Mouse (Mus musculus): Measurements from ENCODE around the gene Rnf150.

Rnf150 gene

DNA sequence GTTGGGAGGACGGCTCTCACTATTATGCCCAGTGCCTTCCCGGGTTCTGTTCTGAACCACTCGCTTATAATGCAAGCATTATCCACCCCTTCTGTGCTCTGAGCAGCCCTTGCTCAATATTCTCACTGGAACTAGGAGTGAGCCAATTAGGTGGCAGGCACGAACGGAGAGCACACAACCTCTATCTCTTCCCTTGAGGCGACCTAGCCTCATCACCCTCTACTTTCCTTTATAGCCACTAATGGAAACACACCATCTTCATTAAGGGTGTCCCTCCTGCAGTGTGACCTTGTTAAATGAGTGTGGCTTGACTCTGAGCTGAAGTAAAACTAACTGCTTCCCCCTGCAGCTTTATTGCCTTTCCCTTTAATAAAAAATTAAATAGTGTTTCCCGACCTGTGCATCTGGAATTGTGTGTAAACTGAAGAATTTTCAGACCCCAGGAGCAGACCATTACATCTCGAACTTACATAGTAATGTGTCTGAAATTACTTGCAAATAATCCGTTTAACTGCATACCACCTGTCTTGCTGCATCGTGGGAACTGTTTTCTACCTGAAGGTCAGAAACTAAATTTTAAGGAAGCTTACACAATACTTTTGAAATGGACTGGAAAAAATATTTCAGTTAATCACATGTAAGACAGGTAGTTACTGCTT lies 26.0 kb downstream of the Rnf150 start:
- in situ Hi-C loops (cut with MboI, MseI), result no loop called here

DNA sequence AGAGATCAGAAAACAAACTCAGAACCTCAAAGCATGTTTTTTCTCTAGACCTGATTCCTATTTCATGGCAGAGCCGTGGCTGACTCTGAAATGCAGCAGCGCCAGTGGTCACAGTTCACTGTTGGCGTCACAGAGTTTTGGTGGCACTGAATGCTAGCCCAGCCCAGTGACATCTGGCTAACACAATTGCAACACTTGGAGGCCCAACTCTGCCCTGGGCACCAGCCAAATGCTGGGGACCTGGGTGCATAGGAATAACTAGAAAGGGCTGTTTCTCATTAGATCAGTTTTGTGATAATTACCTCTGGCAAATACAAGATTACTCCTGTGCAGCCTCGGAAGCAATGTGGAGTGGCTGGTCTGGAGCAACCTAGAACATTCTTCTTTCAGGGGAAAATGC lies 31.9 kb downstream of the Rnf150 start:
- in situ Hi-C loops (cut with MboI, MseI), result no loop called here

DNA sequence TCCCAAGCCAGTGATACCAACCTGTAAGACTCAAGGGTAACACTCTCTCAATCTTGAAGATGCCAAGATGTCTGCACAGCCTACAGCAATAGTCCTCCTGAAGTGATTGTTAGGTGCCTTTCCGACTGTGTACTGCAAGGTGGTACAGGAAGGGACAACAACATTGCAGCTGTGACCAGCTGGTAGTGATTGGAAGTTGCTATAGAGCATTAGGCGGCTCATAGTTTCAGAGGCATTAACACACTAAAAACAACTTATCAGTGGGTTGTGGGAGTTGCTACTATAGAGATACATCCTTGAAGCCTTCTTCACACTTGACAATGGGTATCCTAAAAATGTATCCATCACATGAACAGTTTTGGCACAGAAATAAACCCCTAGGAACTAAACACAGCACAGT lies 33.6 kb downstream of the Rnf150 start:
- in situ Hi-C loops (cut with MboI, MseI), result no loop called here

DNA sequence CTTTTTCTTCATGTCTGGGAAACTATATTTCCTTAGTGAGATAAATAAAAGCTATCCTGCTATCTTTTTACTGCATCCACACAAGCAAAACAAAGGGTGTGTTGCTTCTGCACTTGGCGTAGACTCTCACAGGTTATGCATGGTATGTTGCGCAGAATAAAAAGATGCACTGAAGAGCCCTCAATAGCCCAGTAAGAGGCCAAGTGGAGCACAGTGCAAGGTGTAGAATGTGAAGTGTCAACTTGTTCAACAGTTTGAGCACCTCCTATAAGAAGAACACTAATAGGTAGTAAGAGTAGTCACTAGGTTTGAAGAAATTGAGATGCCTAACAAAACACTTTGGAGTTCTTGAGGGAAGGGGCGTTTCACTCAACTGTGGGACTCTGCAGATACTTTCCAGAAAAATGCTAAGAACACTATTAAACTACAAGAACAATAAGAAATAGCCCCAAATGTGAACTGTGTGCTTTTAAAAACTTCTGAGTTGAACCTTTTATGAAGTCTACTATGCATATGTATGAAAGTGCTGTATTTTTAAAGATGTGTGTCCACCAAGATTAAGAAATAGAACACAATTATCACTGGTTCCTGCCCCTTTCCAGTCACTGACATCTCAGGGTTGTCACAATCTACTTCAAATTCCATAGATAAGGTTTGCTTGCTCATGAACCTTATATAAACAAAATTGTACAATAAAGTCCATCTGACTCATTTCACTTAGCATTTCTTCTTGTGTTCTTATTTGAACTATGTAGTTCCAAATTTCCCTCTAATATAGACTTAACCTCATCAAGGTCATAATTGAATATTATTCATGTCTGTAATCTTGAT lies 34.7 kb downstream of the Rnf150 start:
- in situ Hi-C loops (cut with MboI, MseI), result no loop called here

DNA sequence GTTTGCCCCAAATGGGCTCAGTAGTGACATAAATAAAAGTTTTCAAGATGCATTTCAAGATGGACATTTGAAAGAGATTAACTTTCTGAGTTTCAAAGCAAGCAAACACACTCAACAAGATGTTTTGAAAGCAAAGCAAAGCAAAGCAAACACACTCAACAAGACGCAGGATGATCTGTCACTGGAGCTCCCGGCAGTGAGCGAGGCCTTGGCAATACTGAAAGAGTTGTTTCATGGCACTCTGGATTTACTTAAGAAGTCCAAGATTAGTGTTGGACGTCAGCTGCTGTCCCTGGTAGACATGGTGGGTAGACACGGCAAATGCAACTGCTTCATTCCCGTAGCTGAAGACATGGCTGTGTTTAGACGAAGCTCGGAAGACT lies 35.3 kb downstream of the Rnf150 start:
- in situ Hi-C loops (cut with MboI, MseI), result no loop called here

DNA sequence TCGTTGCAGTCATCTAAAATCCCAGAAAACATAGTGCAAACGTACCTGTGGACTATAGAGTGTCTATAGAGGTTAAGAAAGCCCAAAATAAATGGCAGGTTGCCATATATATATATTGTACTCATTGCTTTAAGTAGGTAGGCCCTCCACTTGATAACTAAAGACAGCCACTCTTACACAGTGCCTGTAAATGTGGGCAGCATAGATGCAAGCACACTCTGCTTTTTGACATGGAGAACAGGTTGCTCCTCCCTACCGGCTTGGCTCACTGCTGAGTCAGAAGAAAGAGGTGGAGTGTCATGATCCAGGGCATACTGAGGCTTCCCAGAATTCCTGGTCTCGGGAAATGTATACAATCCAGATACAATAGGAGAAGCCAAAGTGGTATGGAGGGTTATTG lies 37.8 kb downstream of the Rnf150 start:
- in situ Hi-C loops (cut with MboI, MseI), result no loop called here

DNA sequence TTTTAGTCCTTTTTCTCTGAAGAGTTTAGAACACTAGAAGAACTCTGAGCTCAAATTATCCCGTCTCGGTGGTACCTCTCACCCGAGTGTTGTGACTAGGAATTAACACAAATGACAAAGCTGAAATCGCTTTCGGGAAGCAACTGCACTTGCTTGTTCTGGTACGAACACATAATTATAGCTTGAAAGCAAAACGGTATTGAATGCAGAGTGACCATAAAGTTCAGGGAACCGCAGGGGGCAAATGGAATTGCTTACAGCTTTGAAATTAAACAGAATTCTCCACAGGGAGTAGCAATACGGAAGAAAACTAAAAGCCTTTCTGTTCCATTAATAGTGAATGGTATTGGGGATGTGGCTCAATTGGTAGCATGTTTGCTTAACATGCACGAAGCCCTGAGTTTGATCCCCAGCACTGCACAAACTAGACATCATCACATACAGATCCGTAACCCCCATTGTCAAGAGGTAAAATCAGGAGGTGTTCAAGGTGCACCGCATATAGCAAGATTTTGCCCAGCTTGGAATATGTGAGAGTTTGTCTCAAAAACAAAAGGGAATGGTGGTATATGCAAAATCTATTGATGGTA lies 38.5 kb downstream of the Rnf150 start:
- in situ Hi-C loops (cut with MboI, MseI), result no loop called here

DNA sequence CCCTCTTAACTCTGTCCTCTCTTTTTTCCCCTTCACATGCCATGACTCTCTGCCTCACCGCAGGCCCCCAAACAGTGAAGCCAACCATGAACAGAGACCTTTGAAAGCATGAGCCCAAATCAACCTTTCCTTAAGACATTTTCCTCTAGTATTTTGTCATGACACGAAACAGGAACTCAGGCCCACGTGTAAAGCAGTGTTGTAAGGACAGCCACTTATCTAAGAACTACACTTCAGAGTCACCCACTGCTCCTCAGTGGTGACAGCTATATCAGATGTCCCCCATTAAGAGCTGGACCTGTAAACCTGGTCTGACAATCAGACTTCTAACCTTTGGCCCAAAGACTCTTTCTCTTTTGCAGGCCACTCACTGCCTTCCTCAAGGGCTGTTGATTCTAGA lies 40.3 kb downstream of the Rnf150 start:
- in situ Hi-C loops (cut with MboI, MseI), result no loop called here

DNA sequence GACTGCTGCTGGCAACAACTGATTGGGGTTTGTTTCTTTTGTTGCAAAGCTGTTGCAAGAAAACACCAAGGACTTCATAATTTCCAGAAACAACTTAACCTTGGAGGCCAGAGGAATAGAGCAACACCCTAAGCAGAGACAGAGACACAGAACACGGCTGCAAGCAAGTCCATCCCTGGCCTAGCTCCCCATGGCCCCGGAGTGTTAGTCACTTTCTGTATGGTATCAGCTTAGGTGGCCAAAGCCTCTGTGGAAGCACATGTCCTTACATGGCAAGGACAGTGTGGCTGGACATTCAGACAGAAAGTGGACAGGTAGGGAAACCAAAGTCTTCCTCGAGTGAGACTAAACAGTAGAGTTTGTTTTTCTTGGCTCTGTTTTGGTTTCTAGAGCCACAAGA lies 44.1 kb downstream of the Rnf150 start:
- in situ Hi-C loops (cut with MboI, MseI), result no loop called here

DNA sequence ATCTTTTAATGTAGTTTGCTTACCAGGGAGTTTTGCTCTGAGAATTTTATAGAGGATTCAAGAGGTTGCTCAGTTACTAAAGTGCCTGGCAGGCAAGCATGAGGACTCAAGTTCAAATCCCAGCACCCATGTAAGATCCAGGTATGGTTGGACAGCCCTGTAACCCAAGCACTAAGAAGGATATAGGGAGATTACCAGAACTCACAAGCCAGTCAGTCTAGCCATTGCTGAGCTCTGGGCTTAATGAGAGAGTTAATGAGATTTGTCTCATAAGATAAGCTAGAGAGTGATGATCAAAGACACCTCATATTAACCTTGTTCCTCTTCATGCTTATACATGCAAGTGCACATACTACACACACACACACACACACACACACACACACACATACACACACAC lies 48.3 kb downstream of the Rnf150 start:
- in situ Hi-C loops (cut with MboI, MseI), result no loop called here

DNA sequence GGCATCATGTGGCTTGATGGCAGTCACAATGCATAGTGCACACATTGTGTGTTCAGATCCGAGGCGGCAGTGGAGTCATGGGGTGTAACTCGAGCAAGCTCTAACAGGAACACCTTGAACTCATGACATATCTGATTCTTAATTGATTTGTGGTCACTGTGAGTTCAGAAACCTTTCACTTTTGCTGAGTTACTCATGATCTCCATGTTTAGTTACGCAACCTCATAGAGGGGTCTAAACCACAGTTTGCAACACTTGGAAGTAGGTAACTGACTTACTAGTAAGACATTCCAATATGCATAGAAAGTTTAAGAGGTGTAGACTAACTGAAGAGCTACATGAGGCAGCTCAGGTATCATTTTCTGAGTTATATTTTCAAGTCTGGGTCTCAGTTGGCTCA lies 49.1 kb downstream of the Rnf150 start:
- in situ Hi-C loops (cut with MboI, MseI), result no loop called here

DNA sequence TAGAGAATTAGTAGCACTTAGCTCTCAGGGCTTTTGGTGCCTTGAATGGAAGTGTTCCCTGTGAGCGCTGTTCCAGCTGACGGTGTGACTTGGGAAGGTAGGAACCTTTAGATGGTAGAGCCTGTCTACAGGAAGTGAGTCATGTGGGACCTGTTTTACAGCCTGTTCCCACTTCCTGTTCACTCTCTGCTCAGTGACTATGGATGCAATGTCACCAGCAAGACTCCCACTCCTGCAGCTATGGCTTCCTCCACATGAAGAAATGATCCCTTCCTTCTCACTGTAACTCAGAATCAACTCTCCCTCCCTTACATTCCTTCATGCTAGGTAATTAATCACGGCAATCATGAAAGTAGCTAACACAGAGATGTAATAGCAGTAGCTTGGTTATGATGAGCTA lies 51.4 kb downstream of the Rnf150 start:
- in situ Hi-C loops (cut with MboI, MseI), result no loop called here

DNA sequence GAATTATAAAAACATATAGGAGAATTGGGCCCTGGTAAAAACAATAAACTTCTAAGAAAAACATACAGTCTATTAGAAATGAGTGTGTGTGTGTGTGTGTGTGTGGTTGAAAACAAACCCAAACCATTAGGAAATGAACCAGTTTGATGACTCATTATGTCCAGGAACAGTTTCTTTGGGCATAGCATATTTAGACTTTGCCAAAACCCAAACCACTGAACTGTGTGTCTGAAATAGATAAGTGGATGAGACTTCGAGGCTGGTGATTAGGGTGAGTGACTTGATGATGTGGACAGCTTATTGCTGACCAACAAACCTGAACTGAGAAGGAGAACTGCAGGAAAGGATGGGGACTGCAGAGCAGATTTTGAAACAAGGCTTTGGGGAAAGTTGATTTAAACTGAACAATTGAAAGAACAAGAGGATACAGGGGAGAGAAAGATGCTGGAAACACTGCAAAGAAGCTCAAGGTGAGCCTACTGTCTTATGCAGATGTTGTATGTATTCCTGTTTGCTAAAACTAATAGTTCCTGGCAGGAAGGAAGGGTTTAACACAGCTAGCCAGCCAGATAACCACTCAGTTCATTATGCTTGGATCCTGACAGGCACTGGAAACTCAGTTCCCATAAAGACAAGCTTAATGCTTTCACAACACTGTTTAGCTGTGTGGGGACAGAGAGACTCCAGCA lies 53.8 kb downstream of the Rnf150 start:
- in situ Hi-C loops (cut with MboI, MseI), result no loop called here

DNA sequence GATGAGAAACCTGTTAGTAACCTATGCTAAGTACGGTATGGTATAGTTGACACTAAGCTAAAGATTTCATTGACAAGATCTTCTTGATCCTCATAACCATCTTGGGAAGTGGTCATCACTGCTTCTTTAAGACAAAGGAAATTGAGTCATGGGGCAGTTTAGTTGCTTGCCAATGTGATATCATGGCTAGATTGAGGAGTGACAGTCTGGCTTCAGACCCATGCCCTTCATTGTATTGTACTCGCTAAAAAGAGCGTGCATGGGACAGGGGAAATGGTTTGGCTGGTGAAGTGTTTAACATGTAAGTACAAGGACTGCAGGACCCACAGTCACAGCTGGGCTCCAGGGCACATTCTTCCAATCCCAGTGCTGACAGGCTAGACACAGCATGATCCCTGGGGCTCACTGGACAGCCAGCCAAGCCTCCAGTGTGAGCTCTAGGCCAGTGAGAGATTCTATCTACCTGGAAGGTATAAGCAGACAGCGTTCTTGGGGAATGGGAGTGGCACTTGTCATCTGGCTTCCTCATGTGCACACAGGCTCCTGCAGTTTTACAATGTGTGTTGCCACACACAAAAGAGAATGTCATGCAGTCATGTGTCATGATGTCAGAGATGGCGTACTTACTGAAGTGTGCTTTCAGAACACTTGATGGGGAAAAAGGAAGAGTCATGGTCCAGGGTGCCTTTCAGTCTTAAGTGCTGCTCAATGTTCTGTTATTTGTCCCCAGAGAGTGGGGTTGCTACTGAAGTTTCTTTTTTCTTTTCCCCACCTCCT lies 54.6 kb downstream of the Rnf150 start:
- in situ Hi-C loops (cut with MboI, MseI), result no loop called here

DNA sequence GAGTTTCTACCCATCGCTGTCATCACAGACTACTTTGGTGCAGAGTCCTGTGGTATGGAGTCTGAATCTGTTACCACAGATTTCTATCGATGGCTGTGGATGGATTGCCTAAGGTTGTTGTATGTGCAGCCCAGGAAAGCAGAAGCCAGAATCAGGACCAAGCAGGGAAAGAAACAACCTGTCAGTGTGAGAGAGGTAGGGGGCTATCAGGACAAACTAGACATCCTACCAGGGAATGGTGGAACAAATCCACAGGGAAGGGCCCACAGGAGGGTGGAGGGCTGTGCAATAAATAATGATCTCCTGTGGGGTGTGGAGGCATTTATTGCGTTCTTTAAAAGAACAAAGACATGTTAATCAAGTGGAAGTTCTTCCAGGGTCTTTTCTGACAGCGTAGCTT lies 56.5 kb downstream of the Rnf150 start:
- in situ Hi-C loops (cut with MboI, MseI), result loop anchor here (5.0 kb wide), 1 partner anchor 1468 kb away; the partner anchor contains the start of gene Cacna1a

DNA sequence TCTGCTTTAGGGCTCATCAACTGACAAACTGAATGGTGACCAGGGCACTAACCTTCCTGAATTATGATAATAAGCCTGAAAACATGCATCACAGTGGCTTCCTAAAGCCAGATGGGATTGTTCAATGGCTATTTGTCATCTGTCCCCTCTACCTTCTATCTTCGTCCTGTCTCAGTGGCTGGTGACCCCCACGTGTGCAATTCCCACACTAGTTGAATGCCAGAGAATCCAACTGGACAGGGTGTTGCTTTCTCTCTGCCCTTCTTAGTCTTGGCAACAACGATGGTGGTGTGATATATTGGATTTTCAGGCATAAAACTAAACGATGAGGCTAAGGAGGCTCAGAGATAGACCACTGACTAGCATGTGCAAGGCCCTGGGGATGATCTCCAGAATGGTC lies 57.0 kb downstream of the Rnf150 start:
- in situ Hi-C loops (cut with MboI, MseI), result loop anchor here (5.0 kb wide), 1 partner anchor 1467 kb away; the partner anchor contains the start of gene Cacna1a

DNA sequence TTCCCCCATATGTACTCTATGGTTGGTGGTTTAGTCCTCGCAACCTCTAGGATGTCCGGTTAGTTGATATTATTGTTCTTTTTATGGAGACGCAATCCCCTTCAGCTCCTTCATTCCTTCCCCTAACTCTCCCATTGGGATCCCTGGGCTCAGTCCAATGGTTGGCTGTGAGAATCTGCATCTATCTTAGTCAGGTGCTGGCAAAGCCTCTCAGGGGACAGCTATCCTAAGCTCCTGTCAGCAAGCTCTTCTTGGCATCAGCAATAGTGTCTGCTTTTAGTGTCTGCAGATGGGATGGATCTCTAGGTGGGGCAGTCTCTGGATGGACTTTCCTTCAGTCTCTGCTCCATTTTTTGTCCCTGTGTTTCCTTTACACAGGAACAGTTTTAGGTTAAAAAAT lies 62.1 kb downstream of the Rnf150 start:
- in situ Hi-C loops (cut with MboI, MseI), result no loop called here

DNA sequence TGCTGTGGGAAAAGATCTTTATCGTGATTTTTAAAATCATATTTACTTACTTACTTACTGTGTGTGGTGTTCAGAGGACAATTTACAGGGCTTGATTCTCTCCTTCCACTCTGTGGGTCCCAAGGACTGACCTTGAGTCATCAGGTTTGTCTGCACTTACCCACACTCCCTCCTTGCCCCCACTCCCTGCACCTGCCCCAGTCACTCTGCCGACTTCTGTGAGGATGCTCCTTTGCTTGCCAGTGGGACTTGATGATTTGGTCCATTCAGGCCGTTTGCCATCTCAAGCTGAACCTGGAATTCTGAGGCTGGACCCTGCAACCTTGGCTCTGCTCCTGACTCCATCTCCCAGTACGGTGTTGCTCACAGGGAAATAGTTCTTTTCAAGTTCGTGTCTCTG lies 63.4 kb downstream of the Rnf150 start:
- in situ Hi-C loops (cut with MboI, MseI), result no loop called here

DNA sequence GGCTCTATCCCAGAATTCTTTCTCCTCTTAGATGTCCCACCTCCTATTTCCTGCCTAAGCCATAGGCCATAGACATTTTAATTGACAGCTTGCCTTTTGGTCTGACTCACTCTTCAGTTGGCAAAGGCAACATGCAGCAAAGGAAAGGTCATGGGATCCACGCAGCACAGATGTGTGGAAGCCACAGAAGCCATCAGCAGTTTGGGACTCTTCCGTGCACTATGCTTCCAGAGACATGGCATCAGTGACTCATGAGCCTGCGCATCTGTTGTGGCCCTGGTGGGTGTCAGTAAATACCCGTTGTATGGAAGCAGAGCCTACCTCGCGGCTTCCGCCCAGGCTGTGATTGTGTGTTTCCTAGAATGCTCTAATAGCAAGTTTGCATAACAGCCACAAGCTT lies 68.4 kb downstream of the Rnf150 start:
- in situ Hi-C loops (cut with MboI, MseI), result no loop called here

DNA sequence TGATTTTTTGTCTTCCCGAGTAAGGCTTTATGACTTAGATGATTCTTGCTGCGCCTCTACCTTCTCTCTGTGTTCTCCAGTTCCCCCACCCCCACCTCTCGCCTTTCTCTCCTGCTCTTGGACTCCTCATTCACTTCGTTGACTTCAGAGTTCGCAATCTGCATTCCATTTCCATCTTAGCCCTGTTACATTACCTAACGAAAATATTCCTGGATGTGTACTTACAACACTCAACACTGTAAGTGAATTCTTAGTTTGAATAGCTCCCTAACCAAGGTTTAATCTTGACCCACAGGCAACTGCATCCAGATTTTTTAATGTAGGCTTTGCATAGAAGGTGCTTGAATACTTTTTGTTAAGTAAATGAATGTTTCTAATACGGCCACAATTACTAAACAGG lies 73.0 kb downstream of the Rnf150 start:
- in situ Hi-C loops (cut with MboI, MseI), result no loop called here

DNA sequence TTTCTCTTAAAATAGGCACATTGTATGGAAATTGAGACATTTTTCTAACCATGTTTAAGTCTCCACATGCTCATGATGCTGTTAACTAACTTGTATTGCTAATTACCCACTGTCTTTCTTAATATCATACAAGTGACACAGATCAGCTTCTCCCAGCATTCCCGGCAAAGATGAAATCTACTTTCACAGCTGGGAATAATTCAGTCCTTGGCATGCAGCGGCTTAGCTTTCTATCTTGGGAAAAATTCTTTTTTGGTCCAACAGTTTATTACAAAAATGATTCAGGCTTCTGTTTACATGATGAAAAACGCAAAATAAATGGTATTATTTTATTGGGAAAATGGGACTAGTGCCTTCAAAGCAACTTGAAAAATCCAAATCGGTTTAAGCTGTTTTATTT lies 73.7 kb downstream of the Rnf150 start:
- in situ Hi-C loops (cut with MboI, MseI), result no loop called here

DNA sequence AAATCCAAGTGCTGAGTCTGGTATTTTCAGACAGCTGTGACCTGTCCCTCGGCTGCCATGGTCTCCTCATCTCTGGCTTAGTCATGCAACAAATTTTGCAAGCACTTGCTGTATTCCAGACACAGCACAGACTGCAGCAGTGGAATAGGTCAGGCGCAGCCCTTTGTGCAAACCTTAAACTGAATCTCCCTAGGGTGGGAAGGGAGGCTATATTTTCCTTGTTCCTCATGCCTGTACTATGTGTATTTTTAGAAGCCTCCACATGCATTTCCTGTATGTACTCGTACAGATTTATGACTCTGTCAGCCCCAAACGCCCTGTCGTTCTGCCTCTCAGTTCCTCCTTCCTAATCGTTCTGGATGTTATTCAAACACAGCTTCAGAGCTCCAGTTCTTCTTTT lies 76.8 kb downstream of the Rnf150 start:
- in situ Hi-C loops (cut with MboI, MseI), result loop anchor here (10.0 kb wide), 1 partner anchor 255 kb away; no protein-coding TSS in a partner anchor
